Mouse (Mus musculus): ENCODE results near the gene Pabpc4. TPM values are rescaled to one million over a fixed set of nuclear protein-coding genes. Genes with fewer than 3 reads are reported as not detected.
"Not testable (repeated sequence)": the region's sequence is repeated elsewhere in the genome, so short reads cannot be mapped to it uniquely, and the experiment has no call there.

Gene Pabpc4
- total RNA-seq, 2 experiments from 2014 or later: 45.9 to 47.6 TPM

GRCm38 (mm10) chr4:123326087-123326486 is 63.9 kb downstream of the Pabpc4 start:
- no peak for TF ChIP-seq CTCF (conservative IDR thresholded peaks at IDR 0.05)
- Histone ChIP-seq H3K4me3 (no peak overlapping the region), H3K27ac (no peak overlapping the region)
- no peak for DNase-seq (ENCODE audit: low spot score in 2 of 2)

DNA sequence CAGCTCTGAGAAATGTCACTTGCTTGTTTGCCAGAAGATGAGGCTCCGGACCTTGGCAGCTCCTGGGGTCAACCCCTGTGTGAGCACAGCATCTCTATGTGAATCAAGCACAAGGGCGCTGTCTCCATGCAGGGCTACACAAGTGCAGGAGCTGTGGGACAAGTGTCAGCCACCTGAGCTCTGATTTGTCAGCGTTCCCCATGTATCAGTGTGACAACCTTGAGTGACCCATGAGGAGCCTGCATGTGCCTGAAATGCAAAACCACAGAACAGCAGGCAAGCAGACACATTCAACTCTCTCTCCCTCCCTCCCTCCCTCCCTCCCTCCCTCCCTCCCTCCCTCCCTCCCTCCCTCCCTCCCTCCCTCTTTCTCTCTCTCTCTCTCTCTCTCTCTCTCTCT is 65.5 kb downstream of the Pabpc4 start:
- TF ChIP-seq CTCF (conservative IDR thresholded peaks at IDR 0.05): no peak
- H3K4me3 ChIP-seq: no peak overlapping the region

GRCm38 (mm10) chr4:123328946-123329345 is 66.8 kb downstream of the Pabpc4 start:
- no peak overlapping the region for H3K4me3 ChIP-seq
- H3K27ac ChIP-seq: no peak overlapping the region
- no peak for DNase-seq (ENCODE audit: low spot score in 2 of 2)
- no peak for TF ChIP-seq CTCF (conservative IDR thresholded peaks at IDR 0.05)

More for the DNA sequence above, 65.5 kb downstream of the Pabpc4 start:
- no peak overlapping the region for H3K27ac ChIP-seq
- no peak for DNase-seq (ENCODE audit: low spot score in 2 of 2)

GRCm38 (mm10) chr4:123331326-123331725 is 69.2 kb downstream of the Pabpc4 start:
- Histone ChIP-seq H3K4me3 (no peak overlapping the region), H3K27ac (no peak overlapping the region)
- no peak for TF ChIP-seq CTCF (conservative IDR thresholded peaks at IDR 0.05)
- DNase-seq (ENCODE audit: low spot score in 2 of 2): no peak

- not testable (repeated sequence) for H3K4me3 ChIP-seq; DNase-seq (ENCODE audit: low spot score in 2 of 2); H3K27ac ChIP-seq
Observed at GRCm38 (mm10) chr4:123331961-123332360, 69.8 kb downstream of the Pabpc4 start.

DNA sequence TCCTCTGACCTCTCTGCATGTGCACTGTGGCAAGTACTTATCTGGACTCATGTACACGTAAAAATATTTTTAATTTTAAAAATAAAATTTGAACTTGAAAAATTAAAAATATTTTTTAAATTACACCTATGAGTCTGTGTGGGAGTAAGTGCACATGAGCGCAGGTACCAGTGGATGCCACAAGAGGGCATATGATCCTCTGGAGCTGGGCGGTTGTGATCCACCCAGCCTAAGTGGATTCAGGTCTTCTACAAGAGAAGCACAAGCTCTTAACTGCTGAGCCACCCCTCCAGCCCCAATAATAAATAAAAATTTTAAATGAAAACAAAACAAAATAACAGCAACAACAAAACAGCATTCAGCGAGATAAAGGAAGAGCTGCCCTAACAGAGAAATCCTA is 71.0 kb downstream of the Pabpc4 start:
- H3K27ac ChIP-seq: no peak overlapping the region
- peak; percentile 45 for TF ChIP-seq CTCF (conservative IDR thresholded peaks at IDR 0.05)
- no peak for DNase-seq (ENCODE audit: low spot score in 2 of 2)
- H3K4me3 ChIP-seq: no peak overlapping the region

DNA sequence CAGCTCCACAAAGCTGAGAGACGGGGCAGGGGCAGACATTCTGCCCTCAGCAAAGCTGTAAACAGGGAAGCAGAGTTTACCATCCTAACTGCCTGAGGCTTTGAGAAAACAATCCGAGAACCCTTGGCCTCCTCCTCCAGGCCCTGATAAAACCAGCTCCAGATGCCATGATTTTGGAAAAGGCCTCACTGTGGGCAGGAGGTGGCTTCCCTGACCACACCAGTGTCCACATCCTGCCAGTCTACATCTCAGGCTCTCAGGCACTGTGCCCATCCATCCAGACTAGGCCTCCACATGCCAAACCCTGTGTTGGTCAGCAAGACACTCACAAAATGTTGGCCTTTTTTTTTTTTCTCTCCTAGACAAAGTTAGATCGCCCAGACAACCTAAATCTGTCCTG is 72.0 kb downstream of the Pabpc4 start:
- Histone ChIP-seq H3K27ac (no peak overlapping the region), H3K4me3 (no peak overlapping the region)
- no peak for DNase-seq (ENCODE audit: low spot score in 2 of 2)
- TF ChIP-seq CTCF (conservative IDR thresholded peaks at IDR 0.05): no peak

DNA sequence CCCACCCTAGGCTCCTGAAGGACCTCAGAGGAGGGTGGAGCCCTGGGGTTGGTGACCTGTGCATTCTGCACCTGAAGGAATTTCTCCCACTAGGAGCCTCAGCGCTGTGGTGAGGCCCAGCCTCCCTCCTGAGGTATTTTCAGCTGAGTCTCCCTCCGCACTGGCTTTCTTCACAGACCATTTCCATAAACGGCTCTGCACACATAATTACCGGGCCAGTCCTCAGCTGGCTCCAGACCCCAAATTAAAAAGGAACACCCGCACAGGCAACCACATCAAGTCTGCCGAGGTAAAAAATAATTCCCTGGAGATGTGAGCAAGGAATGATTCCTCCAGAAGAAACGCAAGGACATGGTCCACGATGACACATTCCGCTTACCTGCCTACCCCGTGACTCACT is 73.1 kb downstream of the Pabpc4 start:
- H3K27ac ChIP-seq; DNase-seq (ENCODE audit: low spot score in 2 of 2); H3K4me3 ChIP-seq: not testable (repeated sequence)

GRCm38 (mm10) chr4:123335796-123336585 is 73.8 kb downstream of the Pabpc4 start:
- no peak for DNase-seq (ENCODE audit: low spot score in 2 of 2)
- H3K4me3 ChIP-seq: no peak overlapping the region
- 0 out of 2 replicates have a peak, but pooled peaks have one; percentile 6 for TF ChIP-seq CTCF (conservative IDR thresholded peaks at IDR 0.05)
- no peak overlapping the region for H3K27ac ChIP-seq

- Histone ChIP-seq H3K4me3 (no peak overlapping the region), H3K27ac (no peak overlapping the region)
- TF ChIP-seq CTCF (conservative IDR thresholded peaks at IDR 0.05): no peak
- DNase-seq (ENCODE audit: low spot score in 2 of 2): no peak
Observed at GRCm38 (mm10) chr4:123337693-123338092, 75.5 kb downstream of the Pabpc4 start.

- DNase-seq (ENCODE audit: low spot score in 2 of 2): no peak
- TF ChIP-seq CTCF (conservative IDR thresholded peaks at IDR 0.05): no peak
- H3K4me3 ChIP-seq: no peak overlapping the region
Observed at GRCm38 (mm10) chr4:123340232-123340631, 78.1 kb downstream of the Pabpc4 start.

DNA sequence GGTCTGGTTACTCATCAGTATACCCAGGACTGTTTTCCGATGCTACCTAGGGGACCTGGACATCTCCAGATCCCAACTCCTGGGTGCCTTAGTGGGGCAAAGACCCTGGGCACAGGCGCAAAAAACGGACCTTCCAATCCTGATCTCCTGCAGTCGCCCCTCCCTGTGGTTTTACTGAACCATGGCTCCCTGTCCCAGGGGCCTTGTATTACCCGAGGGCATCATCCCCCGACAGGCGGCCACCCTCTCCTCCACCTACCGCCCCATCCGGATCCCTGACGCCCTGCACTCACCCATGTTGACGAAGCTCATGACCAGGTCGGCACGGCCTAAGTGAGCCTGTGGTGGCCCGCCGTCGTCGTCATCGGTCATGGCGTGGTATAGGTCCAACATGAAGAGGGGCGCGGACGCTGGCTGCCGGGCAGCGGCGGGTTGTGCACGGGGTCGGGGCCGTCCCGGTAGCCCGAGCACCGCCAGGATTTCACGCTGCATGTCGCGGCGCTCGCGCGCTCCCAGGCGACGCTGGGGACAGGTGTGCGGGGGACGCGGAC is 80.0 kb downstream of the Pabpc4 start:
- Histone ChIP-seq H3K27ac (no peak overlapping the region), H3K4me3 (peak overlapping the region; percentile 37)
- TF ChIP-seq CTCF (conservative IDR thresholded peaks at IDR 0.05): no peak
- DNase-seq (ENCODE audit: low spot score in 2 of 2): no peak

More at GRCm38 (mm10) chr4:123340232-123340631, 78.1 kb downstream of the Pabpc4 start:
- no peak overlapping the region for H3K27ac ChIP-seq

DNA sequence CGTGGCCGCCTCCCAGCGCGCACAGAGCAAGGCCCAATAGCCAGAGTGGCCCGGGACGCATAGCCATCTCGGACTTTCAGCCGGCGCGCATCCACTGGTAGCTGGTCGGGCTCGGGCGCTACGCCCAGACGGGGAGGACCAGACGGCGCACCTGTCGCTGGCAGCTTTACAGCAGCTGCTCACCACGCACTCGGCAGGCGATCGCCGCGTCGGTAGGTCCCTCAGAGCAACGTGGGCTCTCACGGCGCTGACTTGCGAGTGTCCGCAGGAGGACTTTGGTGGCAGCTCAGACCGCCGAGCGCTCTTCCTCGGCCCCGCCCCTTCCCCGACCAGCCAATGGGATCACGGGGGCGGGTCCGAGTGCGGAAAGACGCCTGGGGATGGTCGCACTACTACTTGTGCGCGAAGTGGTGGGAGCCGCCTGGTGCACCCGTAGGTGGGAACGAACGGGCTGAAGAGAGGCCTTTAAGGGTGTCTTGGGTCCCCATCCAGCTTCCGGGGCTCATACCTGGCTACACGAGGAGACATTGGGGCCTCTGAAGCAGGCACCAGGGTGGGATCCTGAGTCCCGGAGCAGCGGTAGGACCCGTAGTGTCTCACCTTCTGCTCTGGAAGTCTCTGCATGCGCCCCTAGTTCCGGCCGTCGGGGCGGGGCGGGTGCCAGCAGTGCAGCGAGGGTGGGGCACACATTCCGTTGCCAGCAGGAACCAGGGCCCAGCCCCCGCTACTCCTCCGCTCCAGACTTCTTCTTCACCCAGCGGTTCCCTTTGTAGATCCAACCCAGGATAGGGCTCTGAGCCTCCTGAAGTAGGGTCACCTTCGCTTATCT is 80.7 kb downstream of the Pabpc4 start, which contains the start of gene Bmp8a:
TSS of gene Bmp8a (minus strand) at position 611 of the 829 bp plus-strand sequence.
- no peak within 1 kb of the TSS for H3K27ac ChIP-seq
- H3K4me3 ChIP-seq: peak within 1 kb of the TSS; percentile 37
- no peak for DNase-seq (ENCODE audit: low spot score in 2 of 2)
- no peak for TF ChIP-seq CTCF (conservative IDR thresholded peaks at IDR 0.05)

All from layer of hippocampus, adult 2 months (tissue).